Mouse (Mus musculus) cerebellum, adult 8-10 months (tissue): ENCODE measurements around the gene Inip.
"Not testable (repeated sequence)": the region's sequence is repeated elsewhere in the genome, so short reads cannot be mapped to it uniquely, and the experiment has no call there.

Experiments
- DNase-seq: peaks from one replicate; pipeline ENCODE4 v3.0.0; 2022

Inip gene

DNA sequence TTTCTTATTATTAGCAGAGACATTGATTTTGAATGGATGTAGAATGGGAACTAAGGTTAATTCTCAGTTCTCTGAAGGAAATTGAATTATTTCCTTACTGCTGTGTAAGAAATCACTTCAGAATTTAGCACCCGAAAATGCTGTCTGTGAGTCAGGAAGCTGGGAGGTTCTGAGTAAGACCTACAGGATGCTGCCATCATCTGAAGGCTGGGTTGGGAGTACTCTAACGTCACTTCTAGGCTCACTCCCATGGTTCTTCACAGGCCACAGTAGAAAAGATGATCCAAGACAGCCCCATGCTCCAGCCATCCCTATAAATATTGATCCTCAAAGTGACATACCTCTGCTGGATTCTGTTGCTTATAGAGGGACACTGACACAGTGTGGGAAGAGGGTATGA is 6.1 kb upstream of the Inip start:
- DNase-seq, result peak; percentile 23

DNA sequence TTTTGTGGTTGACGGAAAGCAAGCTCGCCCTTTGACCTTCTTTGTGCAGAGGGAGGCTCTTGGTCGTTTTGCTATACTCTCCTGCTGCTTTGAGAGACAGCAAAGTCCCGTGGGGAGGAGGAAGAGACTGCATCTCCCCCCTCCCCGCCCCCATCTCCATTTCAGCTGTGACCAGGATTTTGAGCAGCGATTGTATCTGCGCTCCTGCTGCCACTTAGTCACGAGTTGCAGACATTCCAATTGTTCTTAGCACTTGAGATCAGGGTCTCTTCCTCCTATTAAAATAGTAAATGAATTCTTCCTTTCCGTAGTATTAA is 5.4 kb upstream of the Inip start:
- no peak for DNase-seq

DNA sequence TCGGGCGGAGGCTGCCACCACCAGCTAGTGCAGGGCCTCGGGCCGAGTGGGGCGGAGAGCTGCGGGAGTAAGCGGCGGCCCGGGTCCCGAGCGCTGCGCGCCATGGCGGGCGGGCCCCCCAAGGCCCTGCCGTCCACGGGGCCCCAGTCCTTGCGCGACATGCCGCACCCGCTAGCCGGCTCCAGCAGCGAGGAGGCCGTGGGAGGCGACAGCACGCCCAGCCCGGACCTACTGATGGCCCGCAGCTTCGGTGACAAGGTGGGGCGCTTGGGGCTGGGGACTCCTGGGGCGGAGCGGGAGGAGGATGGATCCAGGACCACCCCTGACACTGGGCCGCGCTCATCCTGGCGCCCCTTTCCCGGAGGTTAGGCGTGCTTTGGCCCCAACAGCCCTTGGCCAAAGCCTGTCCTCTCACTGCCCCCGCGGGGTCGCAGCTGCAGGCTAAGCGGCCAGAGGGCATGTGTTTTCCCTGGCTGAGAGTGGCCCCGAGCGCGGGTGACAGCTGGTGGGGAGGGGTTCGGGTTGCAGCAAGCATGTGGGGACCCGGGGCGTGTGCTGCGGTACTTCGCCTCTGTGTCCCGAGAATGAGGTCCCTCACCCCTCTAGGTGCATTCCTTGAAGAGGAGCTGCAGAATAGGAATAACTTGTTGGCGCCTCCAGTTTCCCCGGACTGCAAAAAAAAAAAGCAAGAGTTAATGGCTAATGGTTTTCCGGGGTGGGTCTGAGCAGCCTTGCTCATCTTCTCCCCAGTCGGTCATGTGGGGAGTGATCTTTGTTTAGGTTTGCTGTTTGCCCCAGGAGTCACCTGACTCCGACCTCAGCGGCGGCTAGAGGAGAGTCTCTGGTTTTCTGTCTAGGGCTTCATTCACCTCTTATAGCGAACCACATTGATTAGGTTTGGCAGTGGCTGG is 4.8 kb upstream of the Inip start:
- peak; percentile 65 for DNase-seq

DNA sequence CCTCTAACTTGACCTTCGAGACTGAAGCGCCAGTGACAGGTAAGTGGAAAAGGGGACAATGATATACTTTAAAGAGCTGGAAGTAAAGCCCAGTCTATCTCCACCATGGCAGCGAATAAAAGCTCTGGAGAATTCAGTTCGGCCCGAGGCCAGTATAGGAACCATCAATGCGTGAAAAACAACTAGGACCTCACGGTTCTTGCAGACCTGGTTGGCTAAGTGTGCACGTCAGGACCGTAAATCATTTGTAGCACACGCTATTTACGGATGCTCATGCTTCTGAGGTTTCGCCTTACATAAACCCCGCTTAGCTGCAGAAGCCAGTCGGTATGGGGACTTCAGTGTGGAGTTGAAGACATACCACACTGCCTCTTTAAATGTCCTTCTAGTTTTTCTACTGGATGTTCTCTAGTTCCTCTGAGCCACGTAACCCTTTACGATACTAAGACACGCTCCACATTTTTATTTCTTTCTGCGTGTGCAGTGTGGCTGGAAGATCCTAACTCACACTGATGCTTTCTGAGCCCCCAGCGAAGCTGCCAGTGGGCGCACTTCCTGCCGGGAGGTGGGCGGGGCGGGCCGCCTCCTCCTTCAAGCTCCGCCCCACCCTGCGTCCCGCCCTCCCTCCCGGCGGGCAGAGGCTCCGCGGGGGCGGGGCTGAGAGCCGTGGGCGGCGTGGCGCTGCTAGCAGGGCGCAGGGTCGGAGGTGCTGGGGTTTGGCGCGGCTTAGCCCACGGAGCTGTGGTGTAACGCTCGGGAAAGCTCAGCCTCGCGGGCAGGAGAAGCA is 4.0 kb upstream of the Inip start, which contains the start of gene Snx30:
Snx30 (plus strand) TSS at position 660 of the 787 bp plus-strand sequence.
- DNase-seq, result peak; percentile 92

DNA sequence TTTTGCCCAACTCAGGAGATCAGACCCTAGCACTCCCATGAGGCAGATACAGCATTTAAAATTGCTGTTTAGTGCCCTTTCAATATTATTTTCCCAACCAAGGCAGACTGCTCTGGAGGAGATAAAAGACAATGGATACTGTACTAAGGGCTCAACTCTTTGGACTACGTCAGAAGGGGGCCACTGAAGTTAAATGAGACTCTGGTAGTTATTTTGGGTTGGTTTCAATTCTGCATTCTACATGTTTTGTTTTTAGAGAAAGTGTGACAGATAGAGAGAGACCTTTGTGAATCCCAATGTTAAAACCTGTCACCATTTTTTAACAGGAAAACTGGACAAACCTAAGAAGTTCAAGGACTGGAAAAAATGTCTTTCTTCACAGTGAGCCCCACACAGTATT is 3.4 kb upstream of the Inip start:
- DNase-seq, result no peak

DNA sequence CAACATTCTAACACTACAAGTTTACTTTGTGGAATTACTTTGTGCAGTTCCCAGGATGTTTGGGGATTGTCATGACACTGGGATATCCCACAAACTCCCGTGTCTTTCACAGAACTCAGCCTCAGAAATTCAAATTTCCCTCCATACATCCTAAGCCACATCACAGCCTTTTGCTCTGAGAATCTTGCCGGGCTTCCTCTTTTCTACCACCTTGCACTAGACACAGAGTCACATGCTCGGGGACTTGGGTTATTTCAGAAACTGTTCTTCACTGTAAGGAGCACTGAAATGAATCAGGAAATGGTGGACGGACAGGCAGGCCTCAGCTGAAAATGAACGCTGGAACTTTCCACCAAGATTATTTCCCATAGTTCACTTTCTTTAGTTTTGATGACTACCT is 2.0 kb upstream of the Inip start:
- no peak for DNase-seq

DNA sequence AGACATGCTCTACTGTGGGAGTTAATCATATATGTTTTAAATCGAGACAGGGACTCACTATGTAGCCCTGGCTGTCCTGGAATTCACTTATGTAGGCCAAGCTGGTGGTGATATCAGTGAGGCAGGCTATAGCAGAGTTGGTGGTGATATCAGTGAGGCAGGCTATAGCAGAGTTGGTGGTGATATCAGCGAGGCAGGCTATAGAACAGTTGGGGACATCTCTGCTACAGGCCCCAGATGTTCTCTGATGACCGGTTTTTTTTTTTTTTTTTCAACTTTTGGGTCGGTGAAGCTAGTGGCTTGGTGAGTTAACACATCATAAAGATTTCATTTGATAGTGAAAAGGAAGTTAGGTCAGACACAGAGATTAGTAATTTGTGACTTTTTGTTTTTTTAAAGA is 1.4 kb upstream of the Inip start:
- DNase-seq, result no peak

DNA sequence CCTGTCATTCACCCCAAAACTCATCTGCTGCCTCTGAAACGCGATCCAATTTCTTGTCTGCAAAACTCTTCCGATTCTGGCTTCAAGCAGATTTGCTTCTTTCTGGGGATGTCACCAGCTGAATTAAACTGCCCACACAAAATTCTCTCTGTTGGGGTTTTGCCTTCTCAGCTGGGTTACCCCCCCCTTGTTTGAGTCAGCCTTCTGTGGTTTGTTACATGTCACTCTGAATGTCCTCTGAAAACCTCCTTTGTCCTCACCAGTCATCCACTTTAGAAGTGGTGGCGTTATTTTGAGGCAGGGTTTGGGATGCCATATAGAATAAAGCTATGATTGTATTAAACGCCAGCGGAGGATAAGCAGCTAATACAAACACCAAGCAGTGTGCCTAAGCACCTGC is 718 bp upstream of the Inip start:
- no peak for DNase-seq

DNA sequence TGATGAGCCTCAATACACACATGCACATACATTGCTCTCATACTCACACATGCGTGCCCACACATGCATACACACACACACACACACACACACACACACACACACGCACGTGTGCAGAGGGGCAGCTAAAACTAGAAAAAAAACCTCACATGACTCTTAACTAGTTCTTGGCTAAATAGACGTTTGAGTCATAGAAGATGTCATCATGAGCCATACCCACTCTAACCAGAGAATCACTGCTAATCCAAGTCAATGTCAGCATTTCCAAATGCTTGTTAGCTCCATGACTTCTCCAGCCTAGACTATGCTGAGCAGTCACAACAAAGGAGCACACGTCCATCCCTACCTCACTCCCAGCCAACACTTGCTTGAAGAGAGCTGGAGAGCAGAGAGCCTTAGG is 1.2 kb downstream of the Inip start:
- no peak for DNase-seq

DNA sequence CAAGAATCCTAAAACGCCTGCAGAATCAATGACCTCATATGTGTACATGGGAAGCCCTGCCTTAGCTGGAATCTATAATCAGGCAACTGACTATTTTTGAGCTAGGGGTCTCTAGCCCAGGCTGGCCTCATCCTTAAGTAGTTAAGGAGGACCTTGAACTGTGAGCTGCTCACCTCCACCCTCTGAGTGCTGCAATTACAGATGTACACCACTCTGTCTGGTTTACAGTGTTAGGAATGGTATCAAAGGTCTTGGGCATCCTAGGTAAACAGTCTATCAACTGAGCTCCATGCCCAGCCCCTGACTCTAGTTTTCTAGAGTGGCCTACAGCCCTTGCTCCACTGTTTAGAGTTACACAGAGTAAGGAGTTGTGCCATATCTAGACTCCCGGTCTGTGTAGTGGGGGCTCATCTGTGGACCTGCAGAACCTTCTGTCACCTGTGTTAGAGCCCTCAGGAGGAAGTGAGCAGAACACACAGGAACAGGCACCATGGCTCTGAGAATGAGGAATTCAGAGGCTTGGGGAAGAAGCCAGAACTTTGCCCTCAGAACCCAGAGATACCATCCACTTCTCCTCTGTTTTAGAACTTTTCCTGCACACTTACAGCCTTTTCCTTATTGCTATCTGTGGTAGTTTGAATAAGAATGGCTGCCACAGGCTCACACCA is 5.5 kb downstream of the Inip start:
- no peak for DNase-seq

DNA sequence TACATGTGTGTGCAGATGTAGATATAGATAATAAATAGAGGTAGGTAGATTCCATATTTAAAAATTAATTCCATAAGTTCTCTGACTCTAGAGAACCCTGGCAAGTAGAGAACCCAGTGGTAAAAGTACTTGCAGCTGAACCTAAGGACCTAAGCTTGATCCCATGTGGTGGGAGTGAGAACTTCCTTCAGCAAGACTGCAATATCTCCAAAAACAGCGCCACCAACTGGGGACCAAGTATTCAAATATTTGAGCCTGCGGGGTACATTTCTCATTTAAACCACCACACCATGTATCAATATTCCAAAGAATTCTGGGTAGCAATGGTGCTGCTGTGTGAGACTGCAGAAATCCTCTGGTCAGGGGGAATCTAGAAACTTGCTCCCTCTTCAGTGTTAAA is 7.3 kb downstream of the Inip start:
- DNase-seq, result no peak

DNA sequence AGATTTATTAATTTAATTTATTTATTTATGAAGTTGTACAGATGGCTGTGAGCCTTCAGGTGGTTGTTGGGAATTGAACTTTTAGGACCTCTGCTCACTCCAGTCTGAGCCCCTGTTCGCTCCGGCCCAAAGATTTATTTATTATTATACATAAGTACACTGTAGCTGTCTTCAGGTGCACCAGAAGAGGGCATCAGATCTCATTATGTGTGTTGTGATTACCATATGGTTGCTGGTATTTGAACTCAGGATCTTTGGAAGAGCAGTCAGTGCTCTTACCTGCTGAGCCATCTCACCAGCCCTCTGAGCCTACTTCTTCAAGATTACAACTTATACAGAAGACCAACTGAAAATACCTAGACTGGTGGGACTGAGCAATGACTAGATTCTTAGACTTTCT is 7.8 kb downstream of the Inip start:
- DNase-seq, result not testable (repeated sequence)

DNA sequence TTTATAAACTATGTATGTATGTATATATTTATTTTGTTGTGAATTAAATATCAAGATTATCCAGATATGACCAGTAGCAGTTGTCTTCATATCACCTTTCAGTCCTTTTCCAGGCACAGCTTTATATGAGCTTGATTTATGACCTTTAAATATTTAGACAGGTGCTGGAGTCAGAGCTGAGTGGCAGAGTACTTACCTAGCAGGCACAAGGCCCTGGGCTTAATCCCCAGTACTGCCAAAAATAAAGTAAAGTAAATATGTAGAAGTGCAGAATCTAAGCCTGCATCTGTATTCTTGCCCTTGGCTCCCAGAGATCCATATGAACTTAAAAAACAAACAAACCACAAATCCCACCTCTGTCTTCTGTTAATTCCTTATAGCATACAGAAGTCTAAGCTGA is 12.4 kb downstream of the Inip start:
- no peak for DNase-seq

DNA sequence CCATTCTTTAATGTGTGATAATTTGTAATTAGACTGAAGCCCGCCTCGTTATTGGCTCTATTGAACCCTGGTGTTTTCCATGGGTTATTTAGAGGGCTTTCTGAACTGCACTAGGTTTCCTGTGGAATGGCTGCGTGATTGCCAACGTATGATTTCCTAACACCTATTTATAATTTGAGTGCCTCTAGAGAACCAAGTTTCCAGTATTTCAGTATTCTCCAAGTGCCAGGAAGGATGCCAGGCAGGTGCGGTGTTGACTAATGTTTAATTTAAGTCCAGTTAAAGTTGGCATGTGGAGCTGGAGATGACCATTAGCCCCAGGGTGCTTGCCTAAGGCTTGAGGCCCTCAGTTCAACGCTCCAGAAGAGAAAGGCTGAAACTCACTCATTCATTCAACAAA is 14.3 kb downstream of the Inip start:
- no peak for DNase-seq

DNA sequence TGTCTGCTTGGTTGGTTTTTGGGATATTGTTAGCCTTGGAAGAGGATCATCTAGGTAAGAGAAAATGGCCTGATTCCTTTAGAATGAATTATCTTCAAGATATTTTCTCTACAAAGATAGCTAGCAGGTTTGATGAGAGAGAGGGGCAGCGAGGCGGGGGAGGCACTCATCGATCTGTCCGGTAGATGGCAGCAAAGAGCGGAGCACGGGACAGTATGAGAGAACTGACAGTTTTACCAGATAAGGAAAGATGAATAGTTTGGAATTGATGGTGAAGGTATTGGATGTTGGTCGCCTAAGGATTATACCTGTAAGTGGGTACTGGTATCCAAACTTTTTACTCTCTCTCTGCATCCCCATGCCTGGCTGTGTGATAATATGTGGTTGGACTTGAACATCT is 14.7 kb downstream of the Inip start:
- peak; percentile 83 for DNase-seq

DNA sequence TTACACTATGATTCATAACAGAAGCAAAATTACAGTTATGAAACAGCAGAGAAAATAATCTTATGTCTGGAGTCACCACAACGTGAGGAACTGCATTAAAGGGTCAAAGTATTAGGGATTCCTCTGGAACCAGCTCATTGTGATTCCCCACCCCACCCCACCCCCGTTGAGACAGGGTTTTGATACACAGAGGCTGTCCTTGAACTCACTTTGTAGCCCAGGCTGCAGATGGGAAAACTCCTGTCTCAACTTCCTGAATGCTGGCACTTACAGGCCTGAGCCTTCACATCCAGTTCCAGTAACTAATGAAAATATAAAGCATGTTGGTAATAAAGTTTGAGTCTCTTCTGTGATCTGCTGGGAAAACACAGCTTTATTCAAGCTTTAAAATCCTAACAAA is 16.0 kb downstream of the Inip start:
- no peak for DNase-seq

DNA sequence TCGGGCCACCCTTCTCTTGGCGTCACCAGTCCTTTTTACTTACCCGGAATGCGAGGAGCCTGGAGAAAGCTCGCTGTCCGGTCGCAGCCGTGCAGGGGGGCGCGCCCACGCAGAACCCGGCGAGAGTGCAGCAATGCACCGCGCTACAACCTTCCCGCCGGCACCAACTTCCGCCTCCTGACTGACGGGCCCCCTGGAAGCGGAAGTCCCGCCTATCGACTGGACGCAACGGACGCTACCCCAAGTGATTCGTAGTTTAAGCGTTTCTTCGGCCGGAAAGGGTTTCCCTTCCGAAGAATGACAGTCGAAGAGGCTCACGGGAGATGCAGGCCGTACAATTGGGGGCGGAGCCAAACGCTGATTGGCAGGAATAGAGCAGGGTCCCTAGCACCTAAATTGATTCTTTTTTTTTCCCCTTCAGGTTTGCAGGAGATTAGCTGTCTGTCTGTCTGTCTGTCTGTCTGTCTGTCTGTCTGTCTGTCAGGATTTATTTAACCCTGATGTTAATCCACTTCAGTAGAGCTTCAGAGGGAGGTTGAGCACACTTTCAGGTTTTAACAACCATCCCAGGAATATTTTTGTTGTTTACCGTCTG is 17.6 kb downstream of the Inip start:
- peak; percentile 95 for DNase-seq

DNA sequence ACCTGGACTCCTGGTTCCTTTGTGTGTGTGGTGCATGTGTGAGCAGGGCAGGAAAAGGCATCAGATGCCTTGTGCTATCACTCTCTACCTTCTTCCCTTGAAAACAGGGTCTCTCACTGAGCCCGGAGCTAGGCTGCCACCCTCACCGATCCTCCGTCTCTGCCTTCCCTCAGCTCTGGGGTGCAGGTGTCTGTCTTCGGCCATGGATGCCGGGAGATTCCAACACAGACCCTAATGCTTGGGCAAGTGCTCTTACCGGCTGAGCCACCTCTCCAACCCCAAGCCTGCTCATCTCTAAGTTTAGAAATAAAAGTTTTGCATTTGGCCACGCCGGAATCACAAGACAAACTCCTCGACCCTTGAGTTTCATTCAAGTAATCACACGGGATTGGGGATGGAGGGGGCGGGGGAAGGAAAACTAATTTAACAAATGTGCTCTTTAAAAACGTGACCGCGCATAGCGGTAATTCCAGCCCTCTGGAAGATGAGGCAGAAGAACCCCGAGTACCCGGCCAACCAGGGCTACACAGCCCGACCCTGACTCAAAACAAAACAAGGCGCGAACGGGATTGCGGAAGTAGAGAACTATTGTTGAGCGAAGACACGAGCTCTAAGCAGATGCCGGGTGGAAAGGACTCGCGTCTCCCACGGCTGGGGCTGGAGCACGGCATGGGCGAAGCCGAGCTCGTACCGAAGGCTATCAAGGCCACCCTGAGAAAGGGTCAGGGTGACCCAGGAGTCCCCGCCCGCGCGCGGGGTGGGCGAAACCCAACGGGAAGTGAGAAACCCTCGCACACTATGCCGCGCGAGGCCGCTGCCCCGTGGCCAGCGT is 18.3 kb downstream of the Inip start:
- no peak for DNase-seq

DNA sequence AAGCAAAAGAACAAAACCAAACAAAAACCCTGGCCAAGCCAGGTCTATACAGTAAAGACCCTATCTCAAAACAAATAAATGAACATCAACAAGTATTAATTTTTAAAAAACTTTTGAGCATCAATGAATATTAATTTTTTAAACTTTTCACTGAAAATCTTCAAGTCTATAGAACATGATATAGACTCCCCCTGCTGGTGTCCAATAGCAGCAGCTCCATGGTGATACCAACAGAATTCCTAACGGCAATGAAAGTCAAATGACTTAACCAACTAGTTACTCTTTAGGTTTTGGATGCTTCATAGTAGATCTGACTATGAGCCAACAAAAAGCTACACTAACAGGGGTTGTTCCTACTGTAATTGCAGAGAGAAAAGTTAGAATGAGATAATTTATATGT is 20.8 kb downstream of the Inip start:
- no peak for DNase-seq

DNA sequence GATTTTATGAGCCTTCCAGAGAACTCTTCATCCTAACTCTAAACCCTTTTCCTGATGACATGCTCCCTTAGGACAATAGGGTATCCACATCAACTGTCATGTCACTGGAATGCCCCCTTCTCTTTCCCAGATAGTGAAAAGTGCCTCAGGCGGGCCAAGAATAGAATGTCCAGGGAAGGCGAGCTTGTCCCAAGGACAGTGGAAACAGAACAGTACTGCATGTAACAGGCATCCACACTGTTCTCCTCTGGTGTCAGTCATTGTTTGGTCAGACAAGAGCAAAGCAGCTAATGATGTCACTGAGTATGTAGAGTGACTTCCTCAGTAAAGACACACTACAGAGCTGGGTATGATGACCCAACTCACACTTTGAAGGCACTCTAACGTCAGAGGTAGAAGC is 23.6 kb downstream of the Inip start:
- DNase-seq, result no peak

DNA sequence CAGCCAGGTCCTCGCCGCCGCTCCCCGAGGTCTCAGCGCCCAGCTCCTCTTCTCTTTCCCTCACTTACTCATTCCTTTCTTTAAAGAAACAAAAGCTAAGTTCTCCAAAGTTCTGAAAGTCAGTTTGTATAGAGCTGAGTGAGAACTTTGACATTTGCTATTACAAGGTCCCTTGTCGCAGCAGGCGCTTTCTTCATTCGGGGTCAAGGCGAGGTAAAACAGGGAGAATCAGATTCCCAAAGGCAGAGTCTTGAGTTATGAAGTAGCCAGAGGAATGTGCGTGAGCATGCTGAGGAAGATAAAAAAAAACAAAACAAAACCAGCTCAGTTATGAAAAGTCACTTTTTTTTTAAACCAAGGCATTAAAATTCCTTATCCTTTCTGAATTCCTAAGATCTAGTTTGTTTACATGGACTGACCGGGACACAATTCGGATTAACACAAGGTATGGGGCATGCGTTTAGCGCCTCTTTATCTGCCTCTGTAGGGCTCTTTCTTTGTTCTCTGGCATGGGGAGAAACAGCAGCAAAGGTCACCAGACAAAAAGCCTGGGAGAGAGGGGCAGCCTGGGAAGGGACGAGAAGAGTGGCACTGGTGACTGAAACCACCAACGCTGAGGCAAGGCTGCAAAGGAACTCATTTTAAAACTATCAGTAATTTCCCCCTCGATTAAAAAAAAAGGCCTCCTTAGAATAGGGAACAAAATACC is 29.1 kb downstream of the Inip start:
- no peak for DNase-seq

DNA sequence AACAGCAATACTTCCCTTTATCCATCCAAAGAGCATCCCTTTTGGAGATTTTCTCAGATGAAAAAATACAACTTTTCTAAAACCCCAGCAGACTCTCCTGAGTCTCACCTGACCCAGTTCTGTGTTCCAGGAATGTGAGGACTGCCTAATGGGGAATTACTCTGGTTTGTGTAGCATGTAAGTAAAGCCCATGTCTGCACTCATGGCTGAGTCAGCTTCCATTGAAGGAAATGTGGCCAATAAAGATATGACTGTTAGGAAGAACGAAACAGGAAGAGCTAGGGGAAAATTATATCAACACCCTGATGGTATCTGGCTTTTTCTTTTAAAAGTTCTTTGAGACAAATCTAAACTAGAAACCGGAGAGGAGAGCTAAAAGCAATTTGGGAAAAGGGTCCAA is 33.7 kb downstream of the Inip start:
- no peak for DNase-seq
